8 mouse cellular contexts compared by ENCODE assay signal in the genomic region with DNA sequence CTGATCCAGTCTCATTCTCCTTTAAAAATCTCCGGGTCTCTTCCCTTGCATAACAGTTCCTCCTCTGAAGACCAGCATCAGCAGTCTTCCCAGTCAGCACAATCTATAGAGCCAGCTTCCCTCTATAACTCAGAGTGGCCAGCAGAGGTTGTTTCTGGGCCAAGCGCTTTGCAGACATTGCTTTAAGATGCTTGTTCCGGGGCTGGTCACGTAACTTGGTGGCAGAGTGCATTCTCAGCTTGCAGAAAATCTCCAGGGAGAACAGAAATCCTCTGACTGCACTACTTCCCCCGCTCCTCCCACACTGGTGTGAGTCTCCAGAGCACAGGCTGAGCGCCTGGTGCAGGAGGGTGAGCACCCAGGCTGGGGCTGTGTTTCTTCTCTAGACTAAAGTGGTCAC.
DNase-seq lines count a peak whose midpoint lies in the region; ATAC-seq and TF ChIP-seq lines count a peak whose summit lies in the region.

No protein-coding gene starts in this region.

- no peaks in the 10 kb centered on the region for H3K36me3 ChIP-seq in liver, embryonic 12.5 days
- no peaks in the 10 kb centered on the region for H3K36me3 ChIP-seq in midbrain, postnatal 0 days (ENCODE audit: insufficient read depth, low read length)
- H3K36me3 ChIP-seq in forebrain, embryonic 13.5 days (ENCODE audit: poor library complexity, severe bottlenecking), result no peaks in the 10 kb centered on the region

- H3K9me3 ChIP-seq in liver, embryonic 12.5 days (replicated peaks), result no peaks in the 10 kb centered on the region
- no peaks in the 10 kb centered on the region for H3K9me3 ChIP-seq in midbrain, postnatal 0 days (ENCODE audit: low read length)
- no peaks in the 10 kb centered on the region for H3K9me3 ChIP-seq in forebrain, embryonic 13.5 days (replicated peaks)

- no peak for ATAC-seq in liver, embryonic 12.5 days
- no peak for ATAC-seq in midbrain, postnatal 0 days (ENCODE audit: low FRiP score)
- ATAC-seq in forebrain, embryonic 13.5 days, result no peak

- H3K4me2 ChIP-seq in liver, embryonic 12.5 days, result no peak overlapping the region
- no peak overlapping the region for H3K4me2 ChIP-seq in midbrain, postnatal 0 days (ENCODE audit: low read depth, low read length, poor library complexity, severe bottlenecking)
- no peak overlapping the region for H3K4me2 ChIP-seq in forebrain, embryonic 13.5 days

- no peak overlapping the region for H3K9ac ChIP-seq in liver, embryonic 12.5 days
- no peak overlapping the region for H3K9ac ChIP-seq in midbrain, postnatal 0 days (replicated peaks; ENCODE audit: low read length, poor library complexity, severe bottlenecking)
- no peak overlapping the region for H3K9ac ChIP-seq in forebrain, embryonic 13.5 days

- peak; percentile 35 for TF ChIP-seq CTCF in midbrain, postnatal 0 days (IDR thresholded peaks at IDR 0.05)

- H3K4me1 ChIP-seq in liver, embryonic 12.5 days, result 0 out of 2 replicates have a peak, but pooled peaks cover under 1% of the 10 kb centered on the region
- H3K4me1 ChIP-seq in midbrain, postnatal 0 days (ENCODE audit: insufficient read depth, low read length), result no peaks in the 10 kb centered on the region
- H3K4me1 ChIP-seq in forebrain, embryonic 13.5 days, result no peaks in the 10 kb centered on the region

- peak; percentile 11 for DNase-seq in liver
- DNase-seq in cerebellum, postnatal 36 days, result peak; percentile 7 to 11
- DNase-seq in heart, adult 11 months, result peak; percentile 94
- DNase-seq in kidney, postnatal 36 days, result peak; percentile 1 to 11
- peak; percentile 55 for DNase-seq in midbrain, postnatal 0 days (ENCODE audit: low spot score)
- no peak for DNase-seq in spleen, adult 12 weeks (ENCODE audit: low spot score)

- H3K27ac ChIP-seq in liver, embryonic 12.5 days, result no peak overlapping the region
- H3K27ac ChIP-seq in midbrain, postnatal 0 days (ENCODE audit: low read depth, low read length), result no peak overlapping the region
- no peak overlapping the region for H3K27ac ChIP-seq in forebrain, embryonic 13.5 days

- 50% methylated on average over 6 of the region's 6 CpGs for WGBS in liver, embryonic 12.5 days (ENCODE audit: insufficient replicate concordance)
- WGBS in midbrain, postnatal 0 days, result 44% methylated on average over 6 of the region's 6 CpGs
- WGBS in forebrain, embryonic 13.5 days, result 71% methylated on average over 6 of the region's 6 CpGs

- H3K27me3 ChIP-seq in liver, embryonic 12.5 days (replicated peaks), result no peaks in the 10 kb centered on the region
- H3K27me3 ChIP-seq in midbrain, postnatal 0 days (ENCODE audit: insufficient read depth, low read length), result no peaks in the 10 kb centered on the region
- no peaks in the 10 kb centered on the region for H3K27me3 ChIP-seq in forebrain, embryonic 13.5 days

- H3K4me3 ChIP-seq in liver, embryonic 12.5 days, result no peak overlapping the region
- H3K4me3 ChIP-seq in midbrain, postnatal 0 days (ENCODE audit: low read depth, low read length), result no peak overlapping the region
- H3K4me3 ChIP-seq in forebrain, embryonic 13.5 days, result no peak overlapping the region
